Mouse (Mus musculus) forebrain, embryonic 10.5 days (tissue): Measurements from ENCODE around the gene Hoxc12. TPM values are rescaled to one million over a fixed set of nuclear protein-coding genes. Genes with fewer than 3 reads are reported as not detected.

Experiments used
- DNase-seq: peaks from one replicate; pipeline ENCODE4 v3.0.0-alpha.2; 2017; ENCODE audit warnings: low spot score; ENCODE audit errors: extremely low spot score
- H3K27ac ChIP-seq: fragments of 300-500 bp; sonication (generic); 2 replicates; pipeline ENCODE4 v1.5.1; 2016; ENCODE audit warnings: mild to moderate bottlenecking
- H3K27me3 ChIP-seq: fragments of 300-500 bp; sonication (generic); 2 replicates; pipeline ENCODE4 v1.6.1; 2016; ENCODE audit warnings: mild to moderate bottlenecking; ENCODE audit not compliant: poor library complexity, severe bottlenecking
- H3K36me3 ChIP-seq: fragments of 300-500 bp; sonication (generic); replicated peaks from 2 replicates; pipeline ENCODE4 v1.6.1; 2016; ENCODE audit warnings: mild to moderate bottlenecking, moderate library complexity
- H3K4me1 ChIP-seq: fragments of 300-500 bp; sonication (generic); 2 replicates; pipeline ENCODE4 v1.6.1; 2016
- H3K4me3 ChIP-seq: fragments of 300-500 bp; sonication (generic); 2 replicates; pipeline ENCODE4 v1.5.1; 2016; ENCODE audit warnings: mild to moderate bottlenecking, moderate library complexity
- H3K9me3 ChIP-seq: fragments of 300-500 bp; sonication (generic); 2 replicates; pipeline ENCODE4 v1.6.1; 2016; ENCODE audit warnings: mild to moderate bottlenecking, moderate library complexity
- WGBS: fragments of 180-500 bp; shearing (Covaris S2); methylation state at CpG from one replicate; pipeline ENCODE4 v1.1.7; 2016; 5-methylcytosine and 5-hydroxymethylcytosine counted together
- microRNA-seq: library from miRNA; unstranded; fragments of <30 nt; microRNA quantifications from one replicate; pipeline ENCODE4, GENCODE M21; 2017
- polyA plus RNA-seq: library from polyadenylated mRNA; unstranded; fragments of >200 nt; fragmentation: Nextera tagmentation; extraction: Ambion mirVana; gene quantifications from 2 replicates; pipeline ENCODE4 v1.2.1, GENCODE M21; 2016

The Hoxc12 gene
- polyA plus RNA-seq, 1 experiment from 2014 or later: not detected

DNA sequence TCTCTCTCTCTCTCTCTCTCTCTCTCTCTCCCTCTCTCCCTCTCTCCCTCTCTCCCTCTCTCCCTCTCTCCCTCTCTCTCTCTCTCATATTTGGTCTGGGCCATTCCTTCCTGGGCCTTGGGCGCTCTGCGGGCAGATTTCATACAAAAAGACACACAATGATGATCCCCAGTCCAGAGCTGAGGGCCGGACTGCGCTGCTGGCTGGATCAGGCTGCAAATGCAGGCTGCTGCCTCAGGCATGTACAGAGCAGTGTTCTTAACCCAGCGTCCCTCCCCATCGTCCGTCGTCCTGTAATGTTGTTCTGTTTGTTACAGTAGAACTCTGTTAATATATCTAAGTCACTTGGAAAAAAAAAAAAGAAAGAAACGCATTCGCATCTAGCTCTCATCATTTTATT, 48.0 kb downstream of the Hoxc12 start:
- WGBS: under 1% methylated on average over 10 of the region's 10 CpGs

GRCm38 (mm10) chr15:102984925-102985324, 48.4 kb downstream of the Hoxc12 start:
- H3K36me3 ChIP-seq: no peaks in the 10 kb centered on the region
- no peak overlapping the region for H3K4me3 ChIP-seq
- no peaks in the 10 kb centered on the region for H3K9me3 ChIP-seq
- no peak for DNase-seq
- peaks cover 100% of the 10 kb centered on the region for H3K27me3 ChIP-seq
- no peak overlapping the region for H3K27ac ChIP-seq
- peaks cover 13% of the 10 kb centered on the region for H3K4me1 ChIP-seq
- WGBS: 0% methylated on average over 3 of the region's 3 CpGs

More for the DNA sequence above, 48.0 kb downstream of the Hoxc12 start:
- DNase-seq: no peak
- Histone ChIP-seq H3K27me3 (peaks cover 100% of the 10 kb centered on the region), H3K9me3 (no peaks in the 10 kb centered on the region), H3K27ac (no peak overlapping the region), H3K4me1 (peaks cover 13% of the 10 kb centered on the region), H3K4me3 (no peak overlapping the region), H3K36me3 (no peaks in the 10 kb centered on the region)

- Histone ChIP-seq H3K4me3 (no peak overlapping the region), H3K9me3 (no peaks in the 10 kb centered on the region), H3K36me3 (no peaks in the 10 kb centered on the region), H3K27me3 (peaks cover 100% of the 10 kb centered on the region), H3K27ac (no peak overlapping the region), H3K4me1 (peaks cover 5% of the 10 kb centered on the region)
- 3% methylated on average over 21 of the region's 21 CpGs for WGBS
- DNase-seq: peak; percentile 95
Observed at GRCm38 (mm10) chr15:102987124-102987833, 50.7 kb downstream of the Hoxc12 start.

GRCm38 (mm10) chr15:102988078-102988477, 51.5 kb downstream of the Hoxc12 start:
- no peak for DNase-seq
- Histone ChIP-seq H3K4me1 (peaks cover 5% of the 10 kb centered on the region), H3K27me3 (peaks cover 100% of the 10 kb centered on the region), H3K27ac (no peak overlapping the region), H3K36me3 (no peaks in the 10 kb centered on the region), H3K9me3 (no peaks in the 10 kb centered on the region), H3K4me3 (no peak overlapping the region)
- WGBS: 16% methylated on average over 5 of the region's 5 CpGs

Small RNA genes lying within 50 kb of the gene (microRNA-seq; reads per million reads assigned to microRNA genes)
- gene Mir196a-2: 7.5 reads per million, percentile 17 among the genes with 10 or more reads in this experiment

Other genes starting within 250 kb of the Hoxc12 start
- 21.9 and 24.0 TPM in 2 replicates for gene Calcoco1, start 214.6 kb upstream of the Hoxc12 start, polyA plus RNA-seq
- not detected in 2 replicates for gene Hoxc13, start 15.7 kb upstream of the Hoxc12 start, polyA plus RNA-seq
- not detected in 2 replicates for gene Hoxc11, start 17.7 kb downstream of the Hoxc12 start, polyA plus RNA-seq
- gene Hoxc10, start 30.0 kb downstream of the Hoxc12 start, polyA plus RNA-seq: not detected in 2 replicates
- not detected in 2 replicates for gene Hoxc5, start 30.7 kb downstream of the Hoxc12 start, polyA plus RNA-seq
- not detected in 2 replicates for gene Hoxc9, start 39.7 kb downstream of the Hoxc12 start, polyA plus RNA-seq
- not detected in 2 replicates for gene Hoxc8, start 53.9 kb downstream of the Hoxc12 start, polyA plus RNA-seq
- not detected in 2 replicates for gene Hoxc6, start 61.5 kb downstream of the Hoxc12 start, polyA plus RNA-seq
- gene Hoxc4, start 82.2 kb downstream of the Hoxc12 start, polyA plus RNA-seq: not detected in 2 replicates
- 21.7 and 21.8 TPM in 2 replicates for gene Smug1, start 230.3 kb downstream of the Hoxc12 start, polyA plus RNA-seq